Mouse (Mus musculus) heart, embryonic 10.5 days (tissue): ENCODE results near the gene Stard3. TPM values are rescaled to one million over a fixed set of nuclear protein-coding genes. Genes with fewer than 3 reads are reported as not detected.

ENCODE experiments used
- DNase-seq: peaks from one replicate; pipeline ENCODE4 v3.0.0-alpha.2; 2017; ENCODE audit warnings: low spot score
- H3K27ac ChIP-seq: fragments of 300-500 bp; sonication (generic); 2 replicates; pipeline ENCODE4 v1.5.1; 2016; ENCODE audit warnings: mild to moderate bottlenecking
- H3K27me3 ChIP-seq: fragments of 300-500 bp; sonication (generic); 2 replicates; pipeline ENCODE4 v1.6.1; 2016; ENCODE audit warnings: mild to moderate bottlenecking; ENCODE audit not compliant: poor library complexity, insufficient read depth, severe bottlenecking
- H3K36me3 ChIP-seq: fragments of 300-500 bp; sonication (generic); 2 replicates; pipeline ENCODE4 v1.6.1; 2016; ENCODE audit warnings: mild to moderate bottlenecking, moderate library complexity
- H3K4me1 ChIP-seq: fragments of 300-500 bp; sonication (generic); 2 replicates; pipeline ENCODE4 v1.6.1; 2016; ENCODE audit warnings: mild to moderate bottlenecking
- H3K4me3 ChIP-seq: fragments of 300-500 bp; sonication (generic); 2 replicates; pipeline ENCODE4 v1.5.1; 2016; ENCODE audit warnings: mild to moderate bottlenecking, moderate library complexity
- H3K9me3 ChIP-seq: fragments of 300-500 bp; sonication (generic); 2 replicates; pipeline ENCODE4 v1.6.1; 2016; ENCODE audit warnings: mild to moderate bottlenecking, moderate library complexity
- WGBS: fragments of 180-500 bp; shearing (Covaris S2); methylation state at CpG from one replicate; pipeline ENCODE4 v1.1.7; 2016; 5-methylcytosine and 5-hydroxymethylcytosine counted together
- polyA plus RNA-seq: library from polyadenylated mRNA; unstranded; fragments of >200 nt; fragmentation: Nextera tagmentation; extraction: Ambion mirVana; gene quantifications from 2 replicates; pipeline ENCODE4 v1.2.1, GENCODE M21; 2016

The Stard3 gene
- polyA plus RNA-seq, 1 experiment from 2014 or later = 51.0 TPM

DNA sequence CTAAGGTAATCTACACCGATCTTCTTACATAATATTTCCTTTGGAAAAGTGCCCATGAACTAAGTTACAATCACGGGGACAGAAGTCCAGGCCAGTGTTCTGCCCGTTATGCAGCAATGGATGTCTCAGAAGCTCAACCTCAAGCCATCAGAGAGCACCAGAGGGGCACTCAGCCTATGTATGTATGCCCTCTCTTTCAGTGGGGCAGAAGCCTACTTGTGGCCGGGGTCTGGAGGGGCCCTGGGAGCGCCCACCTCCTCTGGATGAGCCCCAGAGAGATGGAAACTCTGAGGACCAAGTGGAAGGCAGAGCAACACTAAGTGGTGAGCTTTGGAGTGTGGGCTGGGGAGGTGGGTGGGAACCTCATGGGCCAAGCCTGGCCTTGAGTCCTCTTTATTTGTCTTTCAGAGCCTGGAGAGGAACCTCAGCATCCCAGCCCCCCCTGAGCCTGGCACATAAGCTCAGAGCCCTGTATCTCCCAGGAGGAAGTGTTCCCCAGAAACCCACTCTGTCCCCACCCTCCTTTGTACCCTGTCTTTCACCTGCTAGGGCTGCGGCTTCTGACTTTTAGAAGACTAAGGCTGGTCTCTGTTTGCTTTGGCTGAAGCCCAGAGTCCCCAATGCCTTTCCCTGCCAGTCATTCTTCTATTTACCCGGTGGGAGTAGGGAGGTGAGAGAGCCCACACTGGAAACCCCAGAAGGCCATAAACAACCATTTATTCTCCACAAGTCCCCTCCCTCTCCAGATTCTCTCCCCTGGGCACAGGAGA, 1.4 kb upstream of the Stard3 start:
- peaks cover 38% of the 10 kb centered on the region for H3K27me3 ChIP-seq
- peak overlapping the region; percentile 84 for H3K4me3 ChIP-seq
- DNase-seq = no peak

DNA sequence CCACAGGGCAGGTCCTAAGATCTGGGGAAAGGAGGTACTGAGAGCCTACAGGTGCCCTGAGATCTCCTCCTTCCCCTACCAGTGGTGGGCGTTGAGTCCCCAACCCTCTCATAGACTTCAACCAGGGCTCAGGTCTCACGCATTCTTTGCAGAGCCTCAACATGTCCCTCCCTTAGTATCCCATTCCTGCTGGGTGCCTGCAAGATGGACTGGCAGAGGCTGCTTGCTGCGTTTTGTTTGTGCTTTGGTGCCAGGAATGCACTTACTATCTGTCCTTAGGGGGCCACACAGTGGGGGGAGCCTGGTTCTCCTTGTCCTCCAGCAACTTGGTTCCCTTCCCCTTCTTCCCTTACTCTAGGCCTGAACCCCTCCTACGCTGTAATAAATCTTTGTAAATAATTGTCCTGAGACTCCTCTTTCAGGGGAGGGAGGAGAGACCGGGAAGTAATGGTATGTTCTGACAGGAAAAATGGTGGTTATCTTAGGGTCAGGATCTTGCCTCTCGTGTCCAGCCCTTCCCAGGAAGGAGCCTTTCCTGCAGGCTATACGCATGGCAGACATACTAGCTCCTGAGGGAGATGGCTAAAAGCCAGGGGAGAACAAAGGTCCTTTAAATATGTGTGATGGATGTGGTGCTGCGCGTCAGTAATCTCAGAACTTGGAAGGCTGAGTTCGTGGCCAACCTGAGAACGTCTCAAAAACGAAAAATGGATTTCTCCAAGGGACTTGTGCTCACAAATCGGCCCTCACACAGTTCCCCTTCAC, 590 bp upstream of the Stard3 start:
- peak overlapping the region; percentile 84 for H3K4me3 ChIP-seq
- no peaks in the 10 kb centered on the region for H3K9me3 ChIP-seq
- no peak for DNase-seq
- peaks cover 31% of the 10 kb centered on the region for H3K27me3 ChIP-seq
- H3K36me3 ChIP-seq = peaks cover 4% of the 10 kb centered on the region; the same call in 1 of the 2 replicates
- 8% methylated on average over 13 of the region's 13 CpGs for WGBS
- H3K4me1 ChIP-seq = peaks cover 60% of the 10 kb centered on the region
- H3K27ac ChIP-seq = peak overlapping the region; percentile 95

More for the DNA sequence above, 1.4 kb upstream of the Stard3 start:
- H3K9me3 ChIP-seq = no peaks in the 10 kb centered on the region
- peaks cover 53% of the 10 kb centered on the region for H3K4me1 ChIP-seq
- peaks cover 4% of the 10 kb centered on the region; the same call in 1 of the 2 replicates for H3K36me3 ChIP-seq
- WGBS = 80% methylated on average over 7 of the region's 7 CpGs
- peak overlapping the region; percentile 95 for H3K27ac ChIP-seq

DNA sequence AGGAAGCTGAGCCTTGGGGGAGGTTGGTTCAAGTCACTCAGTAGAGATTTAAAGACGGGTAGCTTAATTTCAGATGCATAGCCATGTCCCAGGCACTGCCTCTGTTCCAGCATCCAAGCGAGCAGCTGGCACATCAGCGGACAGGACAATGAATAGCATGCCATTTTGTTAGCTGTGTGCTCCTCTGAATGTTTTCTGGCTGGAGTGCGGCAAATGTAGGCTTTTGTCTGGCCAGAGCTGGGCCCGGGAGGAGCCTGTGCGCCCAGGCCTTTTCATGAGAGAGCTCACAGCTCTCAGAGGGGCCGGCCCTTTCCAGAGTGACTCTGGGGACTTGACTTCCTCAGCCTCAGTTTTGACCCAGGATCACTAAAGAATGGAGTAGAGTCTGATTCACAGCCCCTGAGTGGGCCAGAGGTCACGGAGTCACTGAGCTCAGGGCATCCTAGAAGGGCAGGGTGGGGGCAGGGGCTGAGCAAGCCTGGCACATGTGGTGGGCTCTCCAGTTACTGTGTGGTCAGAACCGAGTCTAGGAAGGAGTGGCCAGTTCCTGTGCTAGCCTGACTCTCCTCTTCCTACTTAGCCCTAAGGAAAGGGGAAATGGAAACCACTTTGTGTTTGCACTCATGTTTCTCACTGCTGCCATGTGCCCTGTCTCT, 2.8 kb downstream of the Stard3 start:
- no peak for DNase-seq
- Histone ChIP-seq H3K4me3 (no peak overlapping the region; the same call in 1 of the 2 replicates), H3K4me1 (peaks cover 63% of the 10 kb centered on the region), H3K9me3 (no peaks in the 10 kb centered on the region), H3K36me3 (peaks cover 4% of the 10 kb centered on the region; the same call in 1 of the 2 replicates), H3K27ac (0 out of 2 replicates have a peak overlapping the region, but pooled peaks have one; percentile 4), H3K27me3 (no peaks in the 10 kb centered on the region)
- WGBS = 70% methylated on average over 9 of the region's 9 CpGs

DNA sequence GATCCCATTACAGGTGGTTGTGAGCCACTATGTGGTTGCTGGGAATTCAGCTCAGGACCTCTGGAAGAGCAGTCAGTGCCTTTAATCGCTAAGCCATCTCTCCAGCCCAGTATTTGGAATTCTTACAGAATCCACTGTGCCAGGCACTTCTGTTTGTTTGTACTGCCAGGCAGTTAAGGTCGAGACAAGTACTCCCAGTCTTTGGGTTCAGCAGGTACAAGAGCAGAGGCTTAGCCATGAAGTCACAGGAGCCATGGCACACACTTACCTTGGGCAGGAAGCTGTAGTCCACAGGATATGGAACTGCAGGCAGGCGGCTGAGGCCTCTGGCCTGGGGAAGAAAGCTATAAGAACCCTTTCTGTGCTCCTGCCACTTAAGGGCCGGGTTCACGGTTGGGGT, 5.6 kb downstream of the Stard3 start:
- Histone ChIP-seq H3K27ac (no peak overlapping the region), H3K4me1 (peaks cover 68% of the 10 kb centered on the region), H3K4me3 (no peak overlapping the region), H3K36me3 (peaks cover 11% of the 10 kb centered on the region; the same call in 1 of the 2 replicates), H3K9me3 (no peaks in the 10 kb centered on the region), H3K27me3 (no peaks in the 10 kb centered on the region)
- DNase-seq = no peak
- 77% methylated on average over 5 of the region's 5 CpGs for WGBS

DNA sequence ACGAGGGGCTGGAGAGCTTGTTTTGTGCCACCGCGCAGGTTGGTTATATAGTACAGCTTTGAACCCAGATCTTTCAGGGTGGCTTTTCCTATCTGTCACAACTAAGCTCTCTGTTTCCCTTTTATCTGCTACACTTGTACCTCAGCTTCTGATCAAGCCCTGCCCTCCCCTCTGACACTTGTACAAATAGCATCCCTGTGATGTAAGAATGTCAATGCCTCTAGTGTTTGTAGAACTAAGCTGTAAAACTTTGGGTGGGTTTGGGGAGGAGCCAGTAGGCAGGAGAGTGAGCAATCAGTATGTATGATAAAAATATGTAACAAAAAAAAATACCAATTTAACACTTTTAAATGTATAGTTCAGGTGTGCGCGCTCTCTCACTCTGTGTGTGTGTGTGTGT, 6.2 kb downstream of the Stard3 start:
- Histone ChIP-seq H3K36me3 (peaks cover 11% of the 10 kb centered on the region; the same call in 1 of the 2 replicates), H3K4me3 (no peak overlapping the region), H3K27me3 (no peaks in the 10 kb centered on the region), H3K4me1 (peaks cover 68% of the 10 kb centered on the region), H3K27ac (no peak overlapping the region), H3K9me3 (no peaks in the 10 kb centered on the region)
- DNase-seq = no peak
- 89% methylated on average over 5 of the region's 5 CpGs for WGBS

DNA sequence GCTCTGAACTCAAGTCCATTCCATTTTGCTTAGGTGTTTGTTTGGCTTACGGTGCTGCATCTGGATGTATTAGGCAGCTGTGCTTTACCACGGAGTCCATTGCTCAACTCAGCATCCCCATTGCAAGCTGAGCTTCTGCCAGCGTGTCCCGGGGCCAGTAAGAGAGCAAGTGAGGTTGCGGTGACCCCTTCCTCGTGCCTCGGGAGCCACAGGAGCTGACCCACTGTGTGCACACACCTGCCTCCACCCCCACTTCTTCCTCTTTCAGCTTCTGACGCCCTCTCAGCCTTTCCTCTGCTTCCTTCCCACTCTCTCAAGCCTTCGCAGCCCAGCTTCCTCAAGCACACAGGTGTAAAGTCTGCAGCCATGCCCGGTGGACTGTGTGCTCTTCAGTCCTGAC, 8.1 kb downstream of the Stard3 start:
- Histone ChIP-seq H3K36me3 (peaks cover 11% of the 10 kb centered on the region; the same call in 1 of the 2 replicates), H3K4me1 (peaks cover 69% of the 10 kb centered on the region), H3K9me3 (no peaks in the 10 kb centered on the region), H3K27me3 (no peaks in the 10 kb centered on the region), H3K27ac (peak overlapping the region; percentile 44; the same call in 1 of the 2 replicates), H3K4me3 (0 out of 2 replicates have a peak overlapping the region, but pooled peaks have one; percentile 12)
- WGBS = 68% methylated on average over 10 of the region's 10 CpGs
- DNase-seq = no peak

DNA sequence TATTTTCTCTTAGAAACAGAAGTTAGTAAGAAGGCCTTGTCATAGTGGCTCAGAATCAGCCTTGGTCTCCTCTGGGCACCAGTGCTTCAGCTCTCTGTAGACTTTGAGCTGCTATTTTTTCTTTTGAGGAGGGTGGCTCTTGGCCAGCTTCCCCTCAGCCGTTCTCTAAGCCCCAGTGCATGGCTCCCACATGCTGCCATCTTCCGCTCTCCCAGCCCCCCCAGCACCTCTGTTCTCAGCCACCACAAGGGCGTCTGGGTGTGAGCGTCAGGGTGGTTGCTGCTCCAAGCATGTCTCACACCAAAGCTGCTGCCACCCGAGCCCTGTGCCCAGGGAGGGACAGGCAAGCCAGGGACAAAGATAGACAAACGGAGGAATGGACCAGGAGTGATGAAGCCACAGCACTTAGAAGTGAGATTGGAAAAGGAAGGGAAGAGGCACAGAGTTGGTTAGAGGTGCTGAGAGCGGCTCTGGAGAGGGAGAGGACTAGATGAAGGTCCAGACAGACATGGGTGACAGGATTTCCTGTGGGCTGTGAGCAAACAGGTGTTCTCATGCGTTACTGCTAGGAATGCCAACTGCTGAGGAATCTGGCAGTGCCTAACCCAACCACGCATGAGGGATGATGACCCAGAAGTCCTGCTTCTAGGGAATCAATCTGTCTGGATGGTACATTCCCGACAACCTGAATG, 9.1 kb downstream of the Stard3 start:
- H3K27me3 ChIP-seq = no peaks in the 10 kb centered on the region
- no peaks in the 10 kb centered on the region for H3K9me3 ChIP-seq
- WGBS = 65% methylated on average over 10 of the region's 10 CpGs
- H3K4me3 ChIP-seq = peak overlapping the region; percentile 12; the same call in 1 of the 2 replicates
- H3K36me3 ChIP-seq = 0 out of 2 replicates have a peak, but pooled peaks cover 7% of the 10 kb centered on the region
- peaks cover 69% of the 10 kb centered on the region for H3K4me1 ChIP-seq
- DNase-seq = no peak
- H3K27ac ChIP-seq = peak overlapping the region; percentile 77

DNA sequence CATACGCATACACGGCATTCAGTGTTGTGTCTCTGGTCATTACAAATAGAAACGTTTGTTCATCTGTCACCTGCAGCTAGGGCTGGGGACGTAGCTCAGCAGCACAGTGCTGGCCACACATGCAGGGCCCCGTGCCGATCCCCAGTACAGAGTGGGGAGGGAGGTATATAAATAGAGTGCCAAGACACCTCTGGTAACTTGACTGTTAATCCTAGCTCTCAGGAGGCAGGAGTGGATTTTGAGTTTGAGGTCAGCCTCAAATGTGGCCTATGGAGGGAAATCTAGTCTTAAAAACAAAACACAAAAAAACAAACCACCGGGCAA, 9.7 kb downstream of the Stard3 start:
- H3K27ac ChIP-seq = peak overlapping the region; percentile 77
- WGBS = 60% methylated on average over 7 of the region's 7 CpGs
- no peak for DNase-seq
- H3K36me3 ChIP-seq = 0 out of 2 replicates have a peak, but pooled peaks cover 7% of the 10 kb centered on the region
- no peaks in the 10 kb centered on the region for H3K9me3 ChIP-seq
- H3K27me3 ChIP-seq = no peaks in the 10 kb centered on the region
- 0 out of 2 replicates have a peak overlapping the region, but pooled peaks have one; percentile 12 for H3K4me3 ChIP-seq
- peaks cover 71% of the 10 kb centered on the region for H3K4me1 ChIP-seq

DNA sequence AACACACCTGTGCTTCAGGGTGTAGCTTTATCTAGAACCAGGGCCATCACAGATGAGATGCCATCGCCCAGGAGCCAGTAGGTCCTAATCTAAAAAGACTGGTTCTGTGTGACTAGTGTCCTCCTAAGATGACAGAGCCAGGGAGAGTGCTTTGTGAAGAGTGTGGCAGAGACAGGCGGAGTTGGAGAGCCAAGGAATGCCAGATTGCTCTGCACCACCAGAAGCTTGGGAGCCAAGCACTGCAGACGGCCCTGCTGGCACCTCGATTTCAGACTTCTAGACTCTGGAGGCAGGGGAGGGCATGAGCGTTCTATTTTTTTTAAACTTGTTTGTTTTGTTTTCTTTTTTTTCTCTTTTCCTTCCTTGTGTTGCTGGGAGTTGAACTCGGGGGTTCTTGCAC, 11.2 kb downstream of the Stard3 start:
- no peak overlapping the region for H3K4me3 ChIP-seq
- 68% methylated on average over 6 of the region's 6 CpGs for WGBS
- 0 out of 2 replicates have a peak, but pooled peaks cover 7% of the 10 kb centered on the region for H3K36me3 ChIP-seq
- H3K4me1 ChIP-seq = peaks cover 78% of the 10 kb centered on the region
- peak overlapping the region; percentile 47; the same call in 1 of the 2 replicates for H3K27ac ChIP-seq
- no peaks in the 10 kb centered on the region for H3K9me3 ChIP-seq
- no peak for DNase-seq
- no peaks in the 10 kb centered on the region for H3K27me3 ChIP-seq

DNA sequence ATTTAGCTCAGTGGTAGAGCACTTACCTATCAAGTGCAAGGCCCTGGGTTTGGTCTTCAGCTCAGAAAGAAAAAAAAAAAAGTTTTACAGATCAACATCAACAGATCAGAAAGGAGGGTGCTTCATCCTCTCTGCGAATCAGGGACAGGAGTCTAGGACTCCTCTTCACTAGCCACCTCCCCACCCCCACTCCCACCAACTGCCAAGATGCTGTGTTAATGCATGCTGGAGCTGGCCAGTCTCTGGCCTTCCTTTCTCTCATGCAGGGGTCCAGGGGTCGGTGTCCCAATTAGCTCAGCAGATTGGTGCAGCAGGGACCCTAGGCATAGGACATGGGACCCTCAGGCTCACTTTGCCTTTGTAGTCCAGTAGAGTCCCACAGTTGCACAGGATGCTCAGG, 12.4 kb downstream of the Stard3 start:
- Histone ChIP-seq H3K9me3 (no peaks in the 10 kb centered on the region), H3K4me3 (no peak overlapping the region), H3K36me3 (peaks cover 18% of the 10 kb centered on the region), H3K27ac (peak overlapping the region; percentile 81; the same call in 1 of the 2 replicates), H3K4me1 (peaks cover 90% of the 10 kb centered on the region), H3K27me3 (no peaks in the 10 kb centered on the region)
- DNase-seq = no peak
- 85% methylated on average over 2 of the region's 2 CpGs for WGBS

DNA sequence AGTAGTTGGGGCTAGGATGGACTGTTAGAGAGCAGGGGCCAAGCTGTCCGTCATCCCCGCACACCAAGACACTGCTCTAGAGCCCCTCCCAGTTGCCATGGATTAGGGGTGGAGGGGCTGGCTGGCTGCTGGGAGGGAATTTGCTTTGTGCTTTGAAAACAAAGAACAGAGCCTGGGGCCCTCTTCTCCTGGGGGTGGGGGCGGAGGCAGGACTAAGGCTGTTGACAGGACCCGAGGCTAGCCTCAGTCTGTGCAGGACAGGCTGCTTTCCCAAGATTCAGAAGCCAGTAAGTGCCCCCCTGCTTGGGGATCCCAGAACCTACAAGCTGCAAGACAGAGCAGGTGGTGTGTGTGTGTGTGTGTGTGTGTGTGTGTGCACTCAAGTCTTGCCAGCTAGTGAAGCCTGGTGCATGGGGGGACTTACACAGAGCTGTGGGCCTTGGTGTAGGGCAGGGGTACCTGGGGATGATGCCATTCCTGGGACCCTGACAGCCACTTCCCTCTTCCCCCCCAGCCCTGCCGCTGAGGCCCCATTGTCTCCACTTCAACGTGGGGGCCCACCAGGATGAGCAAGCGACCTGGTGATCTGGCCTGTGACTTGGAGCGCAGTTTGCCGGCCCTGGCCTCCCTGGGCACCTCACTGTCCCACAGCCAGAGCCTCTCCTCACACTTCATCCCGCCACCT, 13.5 kb downstream of the Stard3 start:
- WGBS = 30% methylated on average over 10 of the region's 10 CpGs
- DNase-seq = no peak
- H3K4me1 ChIP-seq = peaks cover 89% of the 10 kb centered on the region
- H3K27me3 ChIP-seq = no peaks in the 10 kb centered on the region
- peak overlapping the region; percentile 39 for H3K4me3 ChIP-seq
- H3K27ac ChIP-seq = peak overlapping the region; percentile 81
- peaks cover 23% of the 10 kb centered on the region for H3K36me3 ChIP-seq
- no peaks in the 10 kb centered on the region for H3K9me3 ChIP-seq

DNA sequence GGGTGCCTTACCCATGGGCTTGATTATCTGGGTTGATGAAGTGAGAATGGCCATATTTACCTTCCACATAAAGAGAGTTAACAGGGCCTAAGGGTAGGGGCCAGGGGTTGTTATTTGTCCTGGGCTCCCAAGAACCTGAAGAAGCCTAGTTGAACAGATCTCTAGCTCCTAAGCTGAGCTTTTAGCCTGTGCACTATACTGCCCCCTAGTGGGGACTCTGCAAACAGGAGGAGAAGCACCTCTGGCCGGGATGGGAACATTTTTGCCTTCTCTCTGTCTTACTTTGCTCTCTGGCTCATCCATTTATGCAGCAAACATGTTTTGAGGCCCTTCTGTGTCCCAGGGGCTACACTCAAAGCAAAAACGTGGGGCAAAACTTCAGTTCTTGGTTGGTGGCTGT, 14.2 kb downstream of the Stard3 start:
- Histone ChIP-seq H3K27me3 (no peaks in the 10 kb centered on the region), H3K36me3 (peaks cover 29% of the 10 kb centered on the region), H3K4me3 (peak overlapping the region; percentile 39), H3K27ac (peak overlapping the region; percentile 81), H3K4me1 (peaks cover 90% of the 10 kb centered on the region), H3K9me3 (no peaks in the 10 kb centered on the region)
- 5% methylated on average over 2 of the region's 2 CpGs for WGBS
- no peak for DNase-seq
